9 mouse cellular contexts compared by ENCODE assay signal in genomic region chr5:142961881-142962443, GRCm38 (mm10). TPM values are rescaled to one million over a fixed set of nuclear protein-coding genes. Genes with fewer than 3 reads are reported as not detected.
A peak's percentile ranks its signal among the peaks of the same experiment; 100 is the strongest.
DNase-seq lines count a peak whose midpoint lies in the region; ATAC-seq and TF ChIP-seq lines count a peak whose summit lies in the region.
"Had no signal": no experiment of that assay in that cellular context is flagged by ENCODE, and none has a peak within 500 bp of the region (broad histone marks: within the 10 kb centered on the region; RNA-seq: fewer than 3 reads in every experiment).

No protein-coding gene starts in this region.

- no peak for TF ChIP-seq CTCF in olfactory bulb, adult 2 months (IDR thresholded peaks at IDR 0.05; ENCODE audit: insufficient read depth, low read depth, low read length)

- peaks cover 30% of the 10 kb centered on the region for H3K4me1 ChIP-seq in liver, embryonic 15.5 days (replicated peaks)
- peaks cover 26% of the 10 kb centered on the region for H3K4me1 ChIP-seq in olfactory bulb, adult 2 months (ENCODE audit: control insufficient read depth, insufficient read depth, low read length)

- H3K27ac ChIP-seq in liver, embryonic 15.5 days (replicated peaks), result peak overlapping the region; percentile 69
- H3K27ac ChIP-seq in olfactory bulb, adult 2 months (ENCODE audit: insufficient read depth, low read depth, low read length), result peak overlapping the region; percentile 92

- H3K9ac ChIP-seq in liver, embryonic 15.5 days, result peak overlapping the region; percentile 30; the same call in 1 of the 2 replicates

- WGBS in liver, embryonic 15.5 days (ENCODE audit: insufficient replicate concordance), result 2% methylated on average over 43 of the region's 43 CpGs
- under 1% methylated on average over 43 of the region's 43 CpGs for WGBS in olfactory bulb, adult 2 months

- H3K4me2 ChIP-seq in liver, embryonic 15.5 days, result peak overlapping the region; percentile 63

- no peaks in the 10 kb centered on the region for H3K36me3 ChIP-seq in liver, embryonic 15.5 days (replicated peaks)

- DNase-seq in frontal cortex, postnatal 10 days (ENCODE audit: low spot score in 2 of 2), result peak; percentile 64 to 67
- DNase-seq in embryo, embryonic 11 days, result peak; percentile 97
- DNase-seq in heart, adult 8-10 months (ENCODE audit: low spot score), result peak; percentile 91
- peak; percentile 46 to 49 for DNase-seq in kidney, adult 8-10 months
- DNase-seq in spleen, adult 18-20 months, result no peak

- peak overlapping the region; percentile 54 for H3K4me3 ChIP-seq in liver, embryonic 15.5 days (replicated peaks)
- H3K4me3 ChIP-seq in olfactory bulb, adult 2 months (ENCODE audit: insufficient read depth, low read depth, low read length), result peak overlapping the region; percentile 72

- H3K27me3 ChIP-seq in liver, embryonic 15.5 days, result peaks cover 75% of the 10 kb centered on the region

- no peak for TF ChIP-seq POLR2A in olfactory bulb, adult 2 months (IDR thresholded peaks at IDR 0.05; ENCODE audit: insufficient read depth, low read depth, low read length)

- no peak for ATAC-seq in frontal cortex, adult (ENCODE audit: low TSS enrichment)
- ATAC-seq in liver, embryonic 15.5 days (ENCODE audit: insufficient read depth), result peak; percentile 49

- H3K9me3 ChIP-seq in liver, embryonic 15.5 days (replicated peaks), result no peaks in the 10 kb centered on the region

RNA-seq across cellular contexts. Expression of gene Fscn1, which starts 1.8 kb away (rescaled TPM):
- total RNA-seq in heart, adult 8-10 months (2022), result 10 to 100 TPM in 3 of 4 experiments, 1 to 10 TPM in 1; 9.9 to 28.6 (median 23.6) TPM
- 23.0 and 23.4 TPM in 2 replicates for polyA plus RNA-seq in liver, embryonic 15.5 days (2015; fragmentation: Nextera tagmentation; extraction: Ambion mirVana)
- not detected in 2 replicates for polyA plus RNA-seq in olfactory bulb, adult 2 months (2012; ENCODE audit: insufficient read depth, insufficient read length, low replicate concordance, missing spikeins)
- total RNA-seq: MEL had no signal

RNA-seq across cellular contexts. Expression of gene Actb, which starts 55.4 kb away (rescaled TPM):
- 100 to 1,000 TPM; 461 to 845 (median 654) TPM for total RNA-seq in heart, adult 8-10 months (2022)
- polyA plus RNA-seq in liver, embryonic 15.5 days (2015; fragmentation: Nextera tagmentation; extraction: Ambion mirVana), result 5,733 and 6,728 TPM in 2 replicates
- polyA plus RNA-seq in olfactory bulb, adult 2 months (2012; ENCODE audit: insufficient read depth, insufficient read length, low replicate concordance, missing spikeins), result 1,129 and 2,319 TPM in 2 replicates

Comparison
In these comparisons a context has a peak if more than half of its experiments do, and no peak if none do; other contexts are left out.
1. DNase-seq: peak in frontal cortex, postnatal 10 days (2 of 2), embryo, embryonic 11 days (single experiment), heart, adult 8-10 months (single experiment) and kidney, adult 8-10 months (2 of 2); none in spleen, adult 18-20 months (0 of 2).